Mouse (Mus musculus) heart, postnatal 36 days (tissue): ENCODE data around the gene Kansl1. TPM values are rescaled to one million over a fixed set of nuclear protein-coding genes. Genes with fewer than 3 reads are reported as not detected.

Source experiments
- microRNA-seq, 2 experiments: library from miRNA; unstranded; fragments of <30 nt; microRNA quantifications; one replicate each; pipeline ENCODE4 v1.2.0; 2021; ENCODE audit warnings: borderline number of aligned reads in 2 of 2
- total RNA-seq, 2 experiments: library from RNA; stranded (reverse); gene quantifications; 2 replicates each; pipeline ENCODE4 v1.2.3; 2021

Gene Kansl1
- total RNA-seq, 2 experiments from 2014 or later, result 27.6 to 31.7 TPM

Small RNA genes within 50 kb of the gene (microRNA-seq; reads per million reads assigned to microRNA genes)
- 0 reads per million in 2 experiments for gene Gm47315

Other genes starting within 250 kb of the Kansl1 start
- gene Mapt, start 237.5 kb downstream of the Kansl1 start, total RNA-seq, result 10 to 100 TPM; 79.5 to 92.6 TPM
- gene Cdc27, start 81.8 kb upstream of the Kansl1 start, total RNA-seq, result 10 to 100 TPM; 27.2 to 31.1 TPM
- 100 to 1,000 TPM; 628 to 806 TPM for gene Myl4, start 81.8 kb upstream of the Kansl1 start, total RNA-seq
- 1 to 10 TPM; 3.0 to 3.3 TPM for gene Itgb3, start 139.1 kb upstream of the Kansl1 start, total RNA-seq
- gene Gm11639, start 216.8 kb upstream of the Kansl1 start, total RNA-seq, result under 1 TPM; 0.03 TPM